Mouse (Mus musculus): Measurements from ENCODE around the gene Chac1. TPM values are rescaled to one million over a fixed set of nuclear protein-coding genes. Genes with fewer than 3 reads are reported as not detected.

The Chac1 gene
- total RNA-seq, 2 experiments from 2014 or later: 14.2 to 69.5 TPM

DNA sequence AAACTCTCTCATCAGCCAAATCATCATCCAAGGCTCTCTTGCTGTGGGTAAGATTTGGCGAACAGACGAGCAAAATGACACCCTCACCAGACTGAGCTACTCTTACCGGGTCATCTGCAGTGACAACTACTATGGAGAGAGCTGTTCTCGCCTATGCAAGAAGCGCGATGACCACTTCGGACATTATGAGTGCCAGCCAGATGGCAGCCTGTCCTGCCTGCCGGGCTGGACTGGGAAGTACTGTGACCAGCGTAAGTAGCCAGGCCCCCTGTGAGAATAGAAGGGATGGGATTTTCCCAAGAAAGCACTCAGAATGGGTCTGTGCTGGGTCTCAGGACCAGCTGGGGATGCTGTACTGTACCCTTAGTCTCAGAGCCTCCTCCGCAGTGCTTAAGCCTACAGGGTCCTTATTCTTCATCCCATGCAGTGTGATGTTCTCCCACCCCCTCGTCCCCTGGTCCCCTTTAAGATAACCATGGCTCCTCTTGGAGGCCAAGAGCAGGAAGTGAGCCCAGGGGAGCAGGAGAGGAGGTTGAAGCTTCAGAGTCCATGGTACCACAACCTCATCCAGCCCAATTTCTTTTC, 23.0 kb upstream of the Chac1 start:
- no peak for DNase-seq

DNA sequence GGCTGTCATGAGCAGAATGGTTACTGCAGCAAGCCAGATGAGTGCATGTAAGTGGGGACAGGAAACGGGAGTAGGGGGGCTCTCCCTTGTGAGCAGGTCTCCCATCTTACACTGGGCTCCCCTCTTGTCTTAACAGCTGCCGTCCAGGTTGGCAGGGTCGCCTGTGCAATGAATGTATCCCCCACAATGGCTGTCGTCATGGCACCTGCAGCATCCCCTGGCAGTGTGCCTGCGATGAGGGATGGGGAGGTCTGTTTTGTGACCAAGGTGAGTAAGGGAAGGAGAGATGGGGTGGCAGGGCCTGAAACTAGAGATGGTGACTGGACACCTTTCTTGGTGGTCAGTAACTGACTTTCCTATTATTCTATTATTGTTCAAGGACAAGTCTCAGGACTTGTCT, 22.5 kb upstream of the Chac1 start:
- no peak for DNase-seq

DNA sequence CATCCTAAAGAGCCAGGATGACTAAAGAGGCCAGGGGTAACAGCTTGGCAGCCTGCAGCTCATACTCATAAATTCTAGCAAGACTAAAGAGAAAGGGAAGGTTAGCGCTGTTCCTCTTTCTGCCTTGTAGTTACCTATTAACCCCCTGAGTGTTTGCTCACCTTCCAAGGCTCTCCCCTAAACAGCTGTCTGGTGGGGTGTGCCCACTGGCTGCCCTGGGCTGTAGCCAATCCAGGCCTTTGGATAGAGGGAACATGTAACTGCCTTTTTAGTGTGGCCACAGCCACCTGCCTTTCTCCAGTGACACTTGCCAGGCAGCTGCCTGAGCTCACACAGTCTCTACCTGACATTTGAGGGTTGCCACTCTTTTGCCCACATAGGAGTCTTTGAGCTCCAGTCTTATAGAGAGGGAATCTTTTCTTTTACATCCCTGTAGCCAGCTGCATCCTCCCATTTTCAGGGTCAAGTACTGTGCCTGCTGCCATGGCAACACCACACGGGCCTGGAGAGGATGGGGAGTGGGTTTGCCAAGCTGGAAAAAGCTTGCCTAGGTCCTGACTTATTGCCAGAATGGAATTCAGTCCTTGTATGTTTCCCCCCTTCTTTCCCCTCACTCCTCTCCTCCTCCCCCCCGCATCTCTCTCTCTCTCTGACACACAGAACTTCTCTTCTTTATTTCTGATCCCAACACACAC, 21.8 kb upstream of the Chac1 start:
- DNase-seq: no peak

DNA sequence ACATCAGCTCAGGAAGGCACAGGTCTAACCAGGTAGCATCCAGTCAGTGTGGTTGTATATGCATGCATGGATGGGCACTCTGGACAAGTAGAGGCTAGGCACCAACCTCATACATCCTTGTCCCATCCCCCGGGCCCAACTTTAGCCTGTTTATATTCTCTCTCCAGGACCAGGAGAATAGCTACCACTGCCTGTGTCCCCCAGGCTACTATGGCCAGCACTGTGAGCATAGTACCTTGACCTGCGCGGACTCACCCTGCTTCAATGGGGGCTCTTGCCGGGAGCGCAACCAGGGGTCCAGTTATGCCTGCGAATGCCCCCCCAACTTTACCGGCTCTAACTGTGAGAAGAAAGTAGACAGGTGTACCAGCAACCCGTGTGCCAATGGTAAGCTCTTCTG, 20.2 kb upstream of the Chac1 start:
- no peak for DNase-seq

DNA sequence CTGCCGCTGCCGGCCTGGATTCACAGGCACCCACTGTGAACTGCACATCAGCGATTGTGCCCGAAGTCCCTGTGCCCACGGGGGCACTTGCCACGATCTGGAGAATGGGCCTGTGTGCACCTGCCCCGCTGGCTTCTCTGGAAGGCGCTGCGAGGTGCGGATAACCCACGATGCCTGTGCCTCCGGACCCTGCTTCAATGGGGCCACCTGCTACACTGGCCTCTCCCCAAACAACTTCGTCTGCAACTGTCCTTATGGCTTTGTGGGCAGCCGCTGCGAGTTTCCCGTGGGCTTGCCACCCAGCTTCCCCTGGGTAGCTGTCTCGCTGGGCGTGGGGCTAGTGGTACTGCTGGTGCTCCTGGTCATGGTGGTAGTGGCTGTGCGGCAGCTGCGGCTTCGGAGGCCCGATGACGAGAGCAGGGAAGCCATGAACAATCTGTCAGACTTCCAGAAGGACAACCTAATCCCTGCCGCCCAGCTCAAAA, 18.8 kb upstream of the Chac1 start:
- no peak for DNase-seq

DNA sequence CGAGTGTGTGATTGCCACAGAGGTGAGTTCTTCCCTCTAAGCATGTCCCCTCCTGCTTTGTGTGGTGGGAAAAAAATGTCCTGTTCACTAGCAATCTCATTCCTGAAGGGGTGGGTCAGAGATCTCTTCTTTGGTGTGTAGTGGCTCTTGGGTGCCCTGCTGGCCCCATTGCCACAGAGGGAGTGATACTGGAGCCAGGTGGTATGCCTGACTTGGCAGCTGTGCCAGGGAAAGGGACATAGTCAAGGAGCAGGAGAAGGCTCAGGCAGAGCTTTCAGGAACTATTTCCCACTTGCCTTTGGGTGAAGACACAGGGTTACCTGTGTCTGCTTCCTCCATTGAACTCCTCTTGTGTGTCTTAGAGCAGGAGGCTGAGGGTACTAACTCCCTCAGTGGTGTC, 16.9 kb upstream of the Chac1 start:
- no peak for DNase-seq

DNA sequence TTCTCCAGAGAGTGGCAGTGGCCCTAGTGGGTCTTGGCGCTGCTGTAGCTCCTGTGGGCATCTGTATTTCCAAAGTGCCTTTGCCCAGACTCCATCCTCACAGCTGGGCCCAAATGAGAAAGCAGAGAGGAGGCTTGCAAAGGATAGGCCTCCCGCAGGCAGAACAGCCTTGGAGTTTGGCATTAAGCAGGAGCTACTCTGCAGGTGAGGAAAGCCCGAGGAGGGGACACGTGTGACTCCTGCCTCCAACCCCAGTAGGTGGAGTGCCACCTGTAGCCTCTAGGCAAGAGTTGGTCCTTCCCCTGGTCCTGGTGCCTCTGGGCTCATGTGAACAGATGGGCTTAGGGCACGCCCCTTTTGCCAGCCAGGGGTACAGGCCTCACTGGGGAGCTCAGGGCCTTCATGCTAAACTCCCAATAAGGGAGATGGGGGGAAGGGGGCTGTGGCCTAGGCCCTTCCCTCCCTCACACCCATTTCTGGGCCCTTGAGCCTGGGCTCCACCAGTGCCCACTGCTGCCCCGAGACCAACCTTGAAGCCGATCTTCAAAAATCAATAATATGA, 16.0 kb upstream of the Chac1 start:
- DNase-seq: no peak

DNA sequence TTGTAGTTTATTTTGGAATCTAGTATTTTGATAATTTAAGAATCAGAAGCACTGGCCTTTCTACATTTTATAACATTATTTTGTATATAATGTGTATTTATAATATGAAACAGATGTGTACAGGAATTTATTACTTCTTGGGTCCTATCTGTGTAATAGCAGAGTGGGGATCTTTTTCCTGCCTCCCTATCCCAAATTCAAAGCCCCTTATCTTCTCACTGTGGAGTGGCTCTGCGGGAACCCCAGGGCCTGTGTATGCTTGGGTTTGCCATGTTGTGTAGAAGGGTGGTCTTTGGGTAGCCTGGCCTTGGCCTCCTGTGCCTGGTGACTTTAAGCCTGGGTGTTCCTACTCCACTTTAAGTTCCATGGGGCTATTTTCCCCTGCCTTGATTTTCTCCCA, 15.5 kb upstream of the Chac1 start:
- no peak for DNase-seq

DNA sequence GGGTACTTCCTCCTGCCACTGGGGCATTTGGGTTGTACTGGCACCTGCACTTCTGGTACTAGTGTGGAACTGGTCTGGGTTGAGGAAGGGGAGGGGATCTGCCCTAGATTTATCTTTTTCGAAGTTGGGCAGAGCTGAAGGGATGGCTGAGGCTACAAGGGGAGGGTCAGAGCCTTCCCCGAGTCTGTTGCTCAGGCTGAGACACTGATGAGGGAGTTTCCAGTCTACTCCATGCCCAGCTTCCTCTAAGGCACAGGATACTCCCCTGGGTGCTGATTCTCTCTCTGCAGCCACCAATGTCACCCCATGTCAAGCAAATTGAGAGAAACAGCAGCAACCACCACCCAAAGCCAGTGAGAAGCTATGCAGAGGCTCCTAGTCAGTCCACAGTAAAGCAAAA, 15.0 kb upstream of the Chac1 start:
- no peak for DNase-seq

DNA sequence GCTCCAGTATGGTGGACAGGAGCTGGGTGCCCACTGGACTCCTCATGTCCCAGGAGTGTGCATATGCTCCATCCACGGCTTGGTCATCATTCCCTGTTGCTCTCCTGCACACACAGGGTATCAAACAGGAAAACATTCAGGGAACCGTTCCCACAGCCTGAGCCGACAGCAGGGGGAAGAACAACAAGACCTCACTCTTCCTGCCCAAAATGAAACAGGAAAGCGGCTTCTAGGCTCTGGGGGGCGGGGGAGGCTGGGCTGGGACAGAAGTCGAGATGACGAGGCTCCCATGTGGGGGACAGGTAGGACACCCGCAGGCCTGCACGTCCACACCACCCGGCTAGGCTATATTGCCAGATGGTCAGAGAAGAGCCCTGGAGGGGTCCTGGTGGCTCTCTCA, 14.6 kb upstream of the Chac1 start:
- no peak for DNase-seq

DNA sequence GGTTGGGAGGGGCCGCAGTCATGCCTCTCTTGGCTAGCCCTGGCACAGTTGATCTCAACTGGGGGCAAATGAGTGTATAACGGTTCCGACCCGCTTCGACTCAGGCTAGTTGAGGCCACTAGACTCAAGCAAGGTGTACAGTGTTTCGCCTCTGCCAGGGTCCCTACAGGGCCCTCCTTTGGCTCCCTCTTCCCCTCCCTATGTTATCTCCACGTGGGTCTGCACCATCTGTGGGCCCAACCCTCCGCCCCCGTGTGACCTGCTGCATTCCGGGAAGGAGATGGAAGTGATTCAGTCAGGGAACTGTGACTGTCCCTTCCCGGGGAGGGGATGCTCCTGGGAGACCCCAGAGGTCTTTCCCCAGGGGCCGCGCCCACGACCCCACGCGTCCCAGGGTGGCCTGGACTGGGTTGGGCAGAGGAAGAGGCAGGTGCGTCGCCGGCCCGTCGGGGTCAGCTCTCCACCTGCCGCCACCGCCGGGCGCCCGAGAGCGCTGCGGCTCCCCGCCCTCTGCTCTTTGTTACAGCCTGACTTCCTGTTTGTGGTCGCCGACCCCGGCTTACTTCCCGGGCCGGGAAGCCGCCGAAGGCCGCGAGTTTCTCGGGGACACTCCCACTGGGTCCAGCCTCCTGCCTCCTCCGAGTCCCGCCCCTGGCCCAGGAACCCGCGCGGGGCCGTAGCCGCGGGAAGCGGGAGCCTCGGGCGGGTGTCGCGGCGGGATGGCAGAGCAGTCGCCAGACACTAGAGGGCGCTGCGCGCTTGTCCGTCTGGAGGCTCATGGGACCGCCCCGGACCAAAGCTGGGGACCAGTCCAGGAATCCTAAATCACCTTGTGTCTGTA, 13.4 kb upstream of the Chac1 start:
- DNase-seq: peak; percentile 88

DNA sequence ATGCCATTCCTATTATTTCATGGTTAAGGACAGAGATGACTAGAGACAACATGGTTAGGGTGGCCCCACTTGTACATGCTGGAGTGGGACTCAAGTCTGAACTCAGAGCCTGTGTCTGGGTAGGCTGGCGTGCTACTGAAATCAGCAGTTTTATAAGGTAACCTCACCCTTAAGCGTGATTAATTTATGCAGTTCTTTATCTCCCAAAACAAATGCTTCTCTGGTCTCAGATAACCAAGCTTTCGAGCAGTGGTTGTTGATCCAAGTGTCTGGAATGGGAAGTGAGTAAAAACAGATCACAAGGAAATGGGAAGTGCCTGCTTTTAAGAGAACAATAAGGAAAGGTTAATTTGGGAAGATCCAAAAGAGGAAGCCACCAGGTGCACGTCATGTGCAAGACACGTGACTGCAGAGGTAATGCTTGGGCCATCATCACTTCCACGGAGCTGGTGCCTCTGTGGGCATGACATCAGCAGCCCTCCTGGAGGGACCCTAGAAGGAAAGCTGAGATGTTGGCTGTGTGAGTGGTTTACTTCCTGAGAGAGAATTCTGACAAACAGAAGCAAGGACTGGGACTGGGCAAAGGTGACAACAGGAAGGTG, 6.4 kb upstream of the Chac1 start:
- no peak for DNase-seq

DNA sequence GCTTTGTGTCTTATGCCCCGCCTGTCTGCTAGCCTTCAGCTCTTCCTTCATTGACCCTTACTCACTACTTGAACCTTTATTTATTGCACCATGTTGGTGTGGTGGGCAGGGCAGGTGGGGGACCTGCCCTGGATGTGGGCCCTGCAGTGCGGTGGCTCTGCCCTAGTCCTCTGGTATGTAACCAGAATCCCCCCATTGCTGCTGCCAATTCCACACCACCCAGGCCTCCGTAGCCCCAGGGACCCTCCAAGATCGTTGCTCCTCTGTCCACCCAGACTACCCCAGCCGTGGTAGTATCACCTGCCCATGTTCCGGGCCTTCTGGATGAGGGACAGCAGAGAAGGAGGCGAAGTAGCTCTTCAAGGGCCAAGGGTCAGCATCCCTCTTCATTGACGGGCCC, 2.7 kb downstream of the Chac1 start:
- no peak for DNase-seq

DNA sequence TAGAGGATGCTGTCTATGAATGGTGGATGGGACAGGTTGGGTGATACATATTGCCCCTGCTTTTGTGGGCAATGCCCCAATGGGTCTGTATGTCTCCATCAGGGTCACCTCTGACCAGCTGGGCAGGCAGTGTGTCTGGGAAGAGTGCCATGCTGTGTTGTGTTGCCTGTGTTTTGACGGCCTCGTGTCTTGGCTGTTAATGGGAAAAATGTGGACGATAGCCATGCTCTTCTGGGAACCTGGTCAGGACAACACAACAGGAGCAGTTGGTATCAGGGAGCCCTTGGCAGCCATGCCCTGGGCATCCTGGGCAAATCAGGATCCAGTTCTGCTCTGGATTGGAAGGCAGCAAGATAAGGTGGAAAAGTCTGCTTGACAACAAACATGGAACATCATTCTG, 4.1 kb downstream of the Chac1 start:
- peak; percentile 86 for DNase-seq

DNA sequence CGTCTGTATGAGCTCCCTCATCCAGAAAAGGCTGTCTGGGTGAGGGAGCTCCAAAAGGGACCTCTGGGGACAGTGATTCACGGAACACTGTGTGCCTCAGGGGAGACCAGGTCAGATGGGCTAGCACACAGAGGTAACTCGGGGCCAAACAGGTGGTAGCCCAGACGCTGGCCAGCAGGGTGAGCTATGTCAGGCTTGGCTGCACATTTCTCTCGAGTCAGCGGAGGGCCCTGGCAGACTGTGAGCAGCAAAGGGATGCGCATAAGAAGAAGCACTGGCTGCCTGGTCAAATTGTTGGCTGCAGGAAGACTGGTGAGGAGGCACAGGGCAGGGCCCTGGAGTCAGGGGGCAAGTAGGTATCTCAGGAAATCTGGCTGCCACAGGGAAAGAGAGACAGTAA, 4.6 kb downstream of the Chac1 start:
- peak; percentile 91 for DNase-seq

DNA sequence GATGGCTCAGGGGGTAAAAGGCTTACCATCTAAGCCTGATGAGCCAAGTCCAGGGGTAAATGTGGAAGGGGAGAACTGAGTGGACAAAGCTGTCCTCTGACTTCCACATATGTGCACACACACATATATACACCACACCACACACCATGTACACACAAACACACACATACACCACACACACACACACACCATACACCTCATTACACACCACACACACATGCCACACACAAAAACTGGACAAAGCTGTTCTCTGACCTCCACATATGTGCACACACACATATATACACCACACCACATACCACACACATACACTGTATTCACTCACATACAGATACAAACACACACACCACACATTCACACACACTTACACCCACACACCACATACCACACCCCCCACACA, 5.3 kb downstream of the Chac1 start:
- DNase-seq: no peak

DNA sequence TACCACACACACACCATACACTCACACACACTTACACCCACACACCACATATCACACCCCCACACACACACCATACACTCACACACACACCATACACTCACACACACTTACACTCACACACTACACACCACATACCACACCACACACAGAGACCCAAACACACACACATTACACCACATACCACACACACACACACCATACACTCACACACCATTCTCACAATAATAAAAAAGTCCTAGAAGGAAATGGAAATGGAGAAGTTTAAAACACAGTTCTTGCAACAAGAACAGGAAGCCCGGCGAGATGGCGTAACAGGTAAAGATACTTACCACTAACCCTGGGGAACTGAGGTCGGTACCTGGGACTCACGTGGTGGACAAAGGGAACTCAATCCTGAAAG, 5.8 kb downstream of the Chac1 start:
- no peak for DNase-seq

DNA sequence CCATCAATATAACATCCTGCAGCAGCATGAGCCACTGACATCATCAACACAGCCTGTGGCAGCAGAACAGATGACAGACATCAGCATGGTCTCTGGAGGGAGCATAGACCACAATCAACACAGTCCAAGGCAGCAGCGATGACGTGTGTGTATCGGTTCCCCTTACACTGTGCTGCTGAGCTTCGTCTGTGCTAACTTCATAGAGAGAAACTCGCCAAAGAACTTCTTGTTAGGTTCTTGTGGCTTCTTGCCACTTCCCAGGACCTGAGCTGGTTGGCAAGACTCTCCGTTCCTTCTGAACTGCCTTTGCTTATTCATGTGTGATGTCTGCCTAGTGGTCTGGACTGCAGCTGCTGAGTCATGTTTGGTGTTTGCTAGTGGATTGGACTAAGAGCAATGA, 7.2 kb downstream of the Chac1 start:
- no peak for DNase-seq

DNA sequence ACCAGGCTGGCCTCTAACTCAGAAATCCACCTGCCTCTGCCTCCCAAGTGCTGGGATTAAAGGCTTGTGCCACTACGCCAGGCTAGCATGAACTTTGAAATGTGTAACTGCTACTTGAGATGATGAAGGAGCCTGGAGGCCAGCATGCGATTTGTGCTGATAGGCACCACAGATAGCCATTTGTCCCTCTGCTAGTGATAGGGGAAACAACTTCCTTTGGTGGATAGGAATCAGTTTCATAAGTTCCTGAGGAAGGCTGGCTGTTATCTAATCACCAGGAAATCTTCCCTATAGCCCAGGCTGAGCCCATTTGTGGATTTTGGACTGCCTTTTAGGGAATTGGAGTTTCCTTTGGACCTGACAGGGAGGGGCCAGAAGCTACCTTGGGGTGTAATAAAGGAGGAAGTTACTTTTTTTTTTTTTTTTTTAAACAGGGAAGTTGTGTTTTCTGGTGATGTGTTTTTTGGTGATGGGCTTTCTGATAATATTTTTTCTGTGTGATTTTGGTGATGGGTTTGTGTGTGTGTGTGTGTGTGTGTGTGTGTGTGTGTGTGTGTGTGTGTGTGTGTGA, 8.8 kb downstream of the Chac1 start:
- DNase-seq: no peak

DNA sequence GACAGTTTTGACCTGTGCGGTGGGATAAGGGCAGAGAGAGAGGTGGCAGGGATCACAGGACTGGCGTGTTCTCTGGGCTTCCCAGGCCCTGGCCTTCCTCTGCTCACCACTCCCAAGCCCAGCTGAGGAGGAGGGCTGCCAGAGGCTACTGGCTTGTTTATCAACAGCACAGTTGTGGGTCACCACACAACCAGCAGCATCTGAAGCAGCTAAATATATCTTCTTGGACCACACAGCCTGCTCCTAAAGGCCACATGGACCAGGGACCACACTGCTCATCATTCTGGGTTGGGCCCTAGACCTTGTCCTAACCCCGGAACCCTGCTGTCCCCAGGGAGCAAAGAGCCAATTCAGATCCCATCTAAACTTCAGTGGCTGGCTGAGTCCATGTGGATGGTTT, 13.9 kb downstream of the Chac1 start:
- DNase-seq: peak; percentile 69

DNA sequence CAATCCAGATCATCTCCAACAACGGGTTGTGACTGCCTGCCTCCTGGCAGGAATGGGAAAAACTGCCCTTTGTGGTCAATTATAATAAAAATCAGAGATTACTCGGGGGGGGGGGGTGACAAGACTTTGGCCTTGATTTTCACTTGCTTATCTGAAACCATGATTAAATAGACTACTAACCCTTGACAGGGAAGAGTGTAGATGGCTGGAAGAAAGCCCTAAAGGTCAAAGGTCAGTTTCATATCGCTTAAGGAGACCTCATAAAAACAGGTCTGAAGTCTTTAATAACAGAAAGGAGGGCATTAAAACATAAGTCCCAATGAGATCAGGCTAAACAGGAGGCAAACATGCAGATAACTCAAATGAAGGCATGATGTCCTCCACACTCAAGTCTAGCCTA, 16.3 kb downstream of the Chac1 start:
- DNase-seq: no peak

DNA sequence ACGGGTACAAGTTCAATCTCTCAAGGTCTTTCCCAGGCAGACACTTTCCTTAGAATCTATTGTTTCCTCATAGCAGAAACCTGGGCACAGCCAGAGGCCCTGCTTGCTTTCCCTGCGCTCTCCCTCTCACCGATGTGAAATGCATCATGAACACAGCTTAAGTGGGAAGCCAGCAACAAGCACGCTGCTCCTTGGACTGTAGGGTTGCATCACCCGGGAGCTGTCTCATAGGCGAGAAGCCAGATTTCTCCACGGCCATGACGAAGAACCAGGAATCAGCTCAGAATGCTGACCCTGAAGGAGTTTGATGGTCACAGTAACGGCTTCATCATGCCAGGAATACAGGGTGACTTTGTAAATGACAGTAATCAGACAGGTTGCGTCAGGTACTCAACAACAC, 19.1 kb downstream of the Chac1 start:
- DNase-seq: no peak
